Mouse (Mus musculus) heart, postnatal 4 days (tissue): ENCODE measurements around the gene Fam92b. TPM values are rescaled to one million over a fixed set of nuclear protein-coding genes. Genes with fewer than 3 reads are reported as not detected.

Experiments
- total RNA-seq, 2 experiments: library from RNA; stranded (reverse); gene quantifications; 2 replicates each; pipeline ENCODE4 v1.2.3; 2021

Gene Fam92b
- total RNA-seq, 2 experiments from 2014 or later, result not detected

Other genes starting within 250 kb of the Fam92b start
- gene Crispld2, start 185.0 kb downstream of the Fam92b start, total RNA-seq, result 1 to 10 TPM; 3.6 to 4.6 TPM
- 10 to 100 TPM; 39.5 to 40.8 TPM for gene Zdhhc7, start 76.0 kb downstream of the Fam92b start, total RNA-seq
- 10 to 100 TPM; 19.3 to 23.8 TPM for gene 6430548M08Rik, start 63.3 kb downstream of the Fam92b start, total RNA-seq
- 10 to 100 TPM; 33.5 to 37.4 TPM for gene Gse1, start 51.0 kb upstream of the Fam92b start, total RNA-seq